Mouse (Mus musculus) hindbrain, embryonic 15.5 days (tissue): ENCODE data around the gene Olfr93. TPM values are rescaled to one million over a fixed set of nuclear protein-coding genes. Genes with fewer than 3 reads are reported as not detected.
A peak's percentile ranks its signal among the peaks of the same experiment; 100 is the strongest.
"Not testable (repeated sequence)": the region's sequence is repeated elsewhere in the genome, so short reads cannot be mapped to it uniquely, and the experiment has no call there.

Experiments
- ATAC-seq: fragments of 200-750 bp; cut with Nextera tagmentation; 2 replicates; pipeline ENCODE4 v1.8.0; 2017; ENCODE audit warnings: low read depth, moderate number of reproducible peaks, moderate TSS enrichment; ENCODE audit not compliant: low FRiP score
- H3K27ac ChIP-seq: fragments of 300-500 bp; sonication (generic); replicated peaks from 2 replicates; pipeline ENCODE4 v1.5.1; 2015; ENCODE audit warnings: mild to moderate bottlenecking, inconsistent platforms
- H3K27me3 ChIP-seq: fragments of 300-500 bp; sonication (generic); 2 replicates; pipeline ENCODE4 v1.6.1; 2015; ENCODE audit warnings: control low read depth, inconsistent platforms
- H3K36me3 ChIP-seq: fragments of 300-500 bp; sonication (generic); 2 replicates; pipeline ENCODE4 v1.6.1; 2015; ENCODE audit warnings: control low read depth, inconsistent platforms
- H3K4me1 ChIP-seq: fragments of 300-500 bp; sonication (generic); replicated peaks from 2 replicates; pipeline ENCODE4 v1.6.1; 2015; ENCODE audit warnings: control low read depth, inconsistent platforms
- H3K4me2 ChIP-seq: fragments of 300-500 bp; sonication (generic); 2 replicates; pipeline ENCODE4 v1.6.1; 2015; ENCODE audit warnings: moderate library complexity, mild to moderate bottlenecking, inconsistent platforms
- H3K4me3 ChIP-seq: fragments of 300-500 bp; sonication (generic); 2 replicates; pipeline ENCODE4 v1.5.1; 2015; ENCODE audit warnings: mild to moderate bottlenecking, inconsistent platforms
- H3K9ac ChIP-seq: fragments of 300-500 bp; sonication (generic); 2 replicates; pipeline ENCODE4 v1.6.1; 2015; ENCODE audit warnings: inconsistent platforms
- H3K9me3 ChIP-seq: fragments of 300-500 bp; sonication (generic); 2 replicates; pipeline ENCODE4 v1.6.1; 2016; ENCODE audit warnings: control low read depth, inconsistent platforms
- WGBS: fragments of 180-500 bp; shearing (Covaris S2); methylation state at CpG from one replicate; pipeline ENCODE4 v1.1.7; 2015; 5-methylcytosine and 5-hydroxymethylcytosine counted together
- polyA plus RNA-seq: library from polyadenylated mRNA; unstranded; fragments of >200 nt; fragmentation: Nextera tagmentation; extraction: Ambion mirVana; gene quantifications from 2 replicates; pipeline ENCODE4 v1.2.1, GENCODE M21; 2015

Gene Olfr93
- polyA plus RNA-seq = not detected in 2 replicates

DNA sequence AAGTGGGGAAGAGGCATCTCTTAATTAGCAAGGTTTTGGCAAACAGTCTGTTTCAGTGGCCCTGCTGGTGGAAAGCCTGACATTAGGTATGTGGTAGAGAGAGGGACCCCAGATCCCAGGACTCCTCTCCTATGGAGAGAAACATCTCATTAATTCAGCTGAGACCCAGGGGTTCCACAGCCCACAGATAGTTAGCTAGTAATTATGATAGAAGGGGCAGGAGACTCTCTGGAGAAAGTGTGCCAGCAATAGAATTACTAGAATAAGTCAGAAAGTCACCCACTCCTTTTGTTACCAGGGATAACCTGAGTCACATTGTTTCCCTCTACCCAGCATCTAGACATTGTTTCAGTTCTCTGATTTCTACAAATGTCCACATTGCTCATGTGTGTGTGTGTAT, at the start of gene Olfr93:
Olfr93 (minus strand) TSS at position 101 of the 400 bp plus-strand sequence.
- Histone ChIP-seq H3K27me3 (no peaks in the 10 kb centered on the region), H3K4me3 (no peak within 1 kb of the TSS), H3K9me3 (no peaks in the 10 kb centered on the region), H3K9ac (no peak within 1 kb of the TSS), H3K4me2 (no peak within 1 kb of the TSS), H3K4me1 (no peaks in the 10 kb centered on the region), H3K27ac (no peak within 1 kb of the TSS), H3K36me3 (no peaks in the 10 kb centered on the region)
- ATAC-seq = no peak

- Histone ChIP-seq H3K27ac (no peak overlapping the region), H3K4me3 (no peak overlapping the region), H3K36me3 (no peaks in the 10 kb centered on the region), H3K4me2 (no peak overlapping the region), H3K4me1 (no peaks in the 10 kb centered on the region), H3K27me3 (peaks cover under 1% of the 10 kb centered on the region; the same call in 1 of the 2 replicates), H3K9ac (no peak overlapping the region), H3K9me3 (no peaks in the 10 kb centered on the region)
- WGBS = 31% methylated on average over 3 of the region's 3 CpGs
- ATAC-seq = peak; percentile 80; the same call in 1 of the 2 replicates
Measured at GRCm38 (mm10) chr17:37203917-37204236, 42.6 kb upstream of the Olfr93 start.

DNA sequence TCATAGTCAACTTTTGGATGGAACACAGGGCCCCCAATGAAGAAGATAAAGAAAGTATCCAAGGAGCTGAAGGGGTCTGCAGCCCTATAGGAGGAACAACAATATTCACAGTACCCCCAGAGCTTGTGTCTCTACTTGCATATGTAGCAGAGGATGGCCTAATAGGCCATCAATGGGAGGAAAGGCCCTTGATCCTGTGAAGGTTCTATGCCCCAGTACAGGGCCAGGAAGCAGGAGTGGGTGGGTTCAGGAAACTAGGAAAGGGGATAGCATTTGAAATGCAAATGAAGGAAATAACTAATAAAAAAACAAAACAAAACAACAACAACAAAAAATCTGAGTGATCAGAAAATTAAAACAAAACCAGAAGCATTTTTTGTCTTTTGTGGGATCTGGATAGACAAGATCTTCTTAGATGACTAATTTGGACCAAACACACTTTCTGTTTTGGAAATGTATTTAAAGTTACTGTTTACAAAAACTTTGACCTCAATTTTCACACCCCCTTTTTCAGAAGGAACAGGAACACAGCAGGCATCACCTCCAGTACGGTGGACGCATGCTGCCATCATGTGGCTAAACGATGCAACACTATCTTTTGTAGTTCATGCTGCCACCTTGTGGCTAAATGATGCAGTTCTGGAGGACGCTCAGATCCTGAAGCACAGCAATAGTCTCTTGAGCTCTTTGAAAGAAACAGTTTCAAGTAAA, 42.1 kb upstream of the Olfr93 start:
- Histone ChIP-seq H3K4me2 (no peak overlapping the region), H3K4me3 (no peak overlapping the region), H3K36me3 (no peaks in the 10 kb centered on the region), H3K4me1 (no peaks in the 10 kb centered on the region), H3K9me3 (no peaks in the 10 kb centered on the region), H3K27me3 (peaks cover 5% of the 10 kb centered on the region), H3K27ac (no peak overlapping the region), H3K9ac (no peak overlapping the region)
- ATAC-seq = peak; percentile 77
- WGBS = under 1% methylated on average over 4 of the region's 4 CpGs

- Histone ChIP-seq H3K36me3 (no peaks in the 10 kb centered on the region), H3K4me2 (no peak within 1 kb of the TSS), H3K27me3 (peaks cover 16% of the 10 kb centered on the region), H3K4me1 (peaks cover 9% of the 10 kb centered on the region; the same call in 1 of the 2 replicates), H3K9me3 (no peaks in the 10 kb centered on the region), H3K9ac (no peak within 1 kb of the TSS), H3K27ac (no peak within 1 kb of the TSS), H3K4me3 (no peak within 1 kb of the TSS)
- ATAC-seq = no peak
- 73% methylated on average over 2 of the region's 2 CpGs for WGBS
Measured at GRCm38 (mm10) chr17:37200894-37201293, 39.6 kb upstream of the Olfr93 start, which contains the start of gene Olfr94. Gene Olfr94 (minus strand): TSS chr17:37200994.

- Histone ChIP-seq H3K27me3 (peaks cover 16% of the 10 kb centered on the region), H3K9me3 (no peaks in the 10 kb centered on the region), H3K9ac (peak overlapping the region; percentile 66), H3K4me2 (peak overlapping the region; percentile 86), H3K4me1 (peaks cover 9% of the 10 kb centered on the region; the same call in 1 of the 2 replicates), H3K4me3 (peak overlapping the region; percentile 73), H3K36me3 (no peaks in the 10 kb centered on the region), H3K27ac (peak overlapping the region; percentile 84)
- peak; percentile 95 for ATAC-seq
- under 1% methylated on average over 77 of the region's 77 CpGs for WGBS
Measured at GRCm38 (mm10) chr17:37196845-37197724, 35.8 kb upstream of the Olfr93 start.

DNA sequence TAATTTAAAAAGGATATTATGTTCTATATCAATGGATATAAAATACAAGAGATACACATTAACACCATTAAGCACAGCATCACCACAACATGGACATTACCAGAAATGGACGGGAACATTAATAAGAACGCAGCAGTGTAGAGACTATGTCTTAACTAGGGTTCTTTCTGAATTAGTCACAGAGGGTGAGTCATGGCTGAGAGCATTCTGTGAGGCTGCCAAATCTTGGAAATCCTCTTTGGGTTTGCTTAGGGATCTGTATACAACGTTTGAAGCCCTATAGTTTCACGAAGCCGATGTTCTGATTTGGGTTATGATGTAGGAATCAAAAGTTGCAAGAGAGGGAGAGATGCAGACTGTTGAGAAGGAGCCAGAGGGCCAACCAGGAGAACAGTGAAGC, 33.5 kb upstream of the Olfr93 start:
- H3K4me2 ChIP-seq = no peak overlapping the region

GRCm38 (mm10) chr17:37193656-37194055, 32.4 kb upstream of the Olfr93 start, which contains the start of gene Ubd:
Gene Ubd (plus strand): TSS chr17:37193892.
- no peak for ATAC-seq

More for the DNA sequence above, 33.5 kb upstream of the Olfr93 start:
- H3K4me1 ChIP-seq = peaks cover 9% of the 10 kb centered on the region; the same call in 1 of the 2 replicates
- H3K27ac ChIP-seq = no peak overlapping the region
- peaks cover 16% of the 10 kb centered on the region for H3K27me3 ChIP-seq
- no peaks in the 10 kb centered on the region for H3K36me3 ChIP-seq
- WGBS = 89% methylated on average over 5 of the region's 5 CpGs
- no peaks in the 10 kb centered on the region for H3K9me3 ChIP-seq
- no peak for ATAC-seq
- H3K4me3 ChIP-seq = no peak overlapping the region
- no peak overlapping the region for H3K9ac ChIP-seq

GRCm38 (mm10) chr17:37193032-37193431, 31.7 kb upstream of the Olfr93 start:
- Histone ChIP-seq H3K9me3 (no peaks in the 10 kb centered on the region), H3K4me2 (no peak overlapping the region), H3K27ac (no peak overlapping the region), H3K4me3 (no peak overlapping the region), H3K36me3 (no peaks in the 10 kb centered on the region), H3K27me3 (peaks cover 7% of the 10 kb centered on the region), H3K4me1 (peaks cover 8% of the 10 kb centered on the region; the same call in 1 of the 2 replicates), H3K9ac (no peak overlapping the region)
- ATAC-seq = no peak

More at GRCm38 (mm10) chr17:37193656-37194055, 32.4 kb upstream of the Olfr93 start, which contains the start of gene Ubd:
- H3K4me1 ChIP-seq = peaks cover 9% of the 10 kb centered on the region; the same call in 1 of the 2 replicates
- no peaks in the 10 kb centered on the region for H3K36me3 ChIP-seq
- H3K9ac ChIP-seq = no peak within 1 kb of the TSS
- peaks cover 13% of the 10 kb centered on the region for H3K27me3 ChIP-seq
- H3K4me3 ChIP-seq = no peak within 1 kb of the TSS
- no peaks in the 10 kb centered on the region for H3K9me3 ChIP-seq
- WGBS = 90% methylated on average over 2 of the region's 2 CpGs
- H3K4me2 ChIP-seq = no peak within 1 kb of the TSS
- no peak within 1 kb of the TSS for H3K27ac ChIP-seq

- Histone ChIP-seq H3K9me3 (no peaks in the 10 kb centered on the region), H3K36me3 (no peaks in the 10 kb centered on the region), H3K27ac (no peak overlapping the region), H3K4me2 (no peak overlapping the region), H3K4me1 (no peaks in the 10 kb centered on the region), H3K27me3 (no peaks in the 10 kb centered on the region), H3K9ac (no peak overlapping the region), H3K4me3 (no peak overlapping the region)
- WGBS = 45% methylated on average over 2 of the region's 2 CpGs
- ATAC-seq = no peak
Measured at GRCm38 (mm10) chr17:37190711-37191110, 29.4 kb upstream of the Olfr93 start.

DNA sequence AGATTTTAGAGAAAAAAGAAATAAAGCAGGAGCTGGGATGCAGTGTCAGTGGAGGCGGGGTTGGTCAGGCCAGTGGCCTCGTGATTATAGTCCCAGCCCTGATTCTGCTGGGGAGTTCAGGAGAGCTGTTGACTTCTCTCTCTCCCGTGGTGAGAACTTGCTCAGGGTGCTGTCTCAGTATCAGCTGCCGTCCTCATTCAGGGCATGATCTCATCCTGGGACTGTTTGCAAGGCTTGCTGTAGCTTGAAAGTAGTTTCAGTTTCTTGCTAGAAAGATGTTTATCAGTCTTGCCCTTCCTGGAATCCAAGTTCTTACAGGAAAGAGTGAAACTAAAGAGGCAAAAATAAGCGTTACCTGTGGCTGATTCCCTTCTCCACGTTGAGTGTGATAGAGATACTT, 24.2 kb upstream of the Olfr93 start:
- H3K4me2 ChIP-seq = no peak overlapping the region
- no peak overlapping the region for H3K27ac ChIP-seq
- no peaks in the 10 kb centered on the region for H3K36me3 ChIP-seq
- H3K9ac ChIP-seq = no peak overlapping the region
- ATAC-seq = no peak
- no peaks in the 10 kb centered on the region for H3K9me3 ChIP-seq
- WGBS = 56% methylated on average over 6 of the region's 6 CpGs
- no peak overlapping the region for H3K4me3 ChIP-seq
- no peaks in the 10 kb centered on the region for H3K4me1 ChIP-seq
- no peaks in the 10 kb centered on the region for H3K27me3 ChIP-seq

DNA sequence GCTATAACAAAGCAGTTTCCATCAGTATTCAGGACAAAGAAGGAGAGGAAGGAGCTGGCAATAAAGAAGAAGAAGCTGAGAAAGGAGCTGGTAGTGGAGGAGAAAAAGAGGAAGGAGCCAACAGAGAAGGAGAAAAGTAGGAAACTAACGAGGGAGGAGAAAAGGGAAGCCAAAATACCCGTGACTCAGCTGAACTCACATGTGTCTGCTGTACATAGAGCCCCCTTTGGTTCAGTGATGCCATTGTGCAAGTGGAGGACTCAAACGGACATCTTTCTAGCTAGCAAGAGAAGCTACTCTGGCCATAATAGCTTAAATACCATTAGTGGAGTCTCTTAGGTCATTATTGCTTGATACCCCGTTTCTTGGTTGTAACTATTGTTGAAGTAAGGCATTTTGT, 29.9 kb downstream of the Olfr93 start:
- not testable (repeated sequence) for H3K4me3 ChIP-seq, H3K27me3 ChIP-seq, H3K4me1 ChIP-seq, ATAC-seq, H3K9ac ChIP-seq, H3K27ac ChIP-seq, H3K4me2 ChIP-seq, H3K9me3 ChIP-seq, H3K36me3 ChIP-seq
- WGBS = 70% methylated on average over 4 of the region's 4 CpGs

DNA sequence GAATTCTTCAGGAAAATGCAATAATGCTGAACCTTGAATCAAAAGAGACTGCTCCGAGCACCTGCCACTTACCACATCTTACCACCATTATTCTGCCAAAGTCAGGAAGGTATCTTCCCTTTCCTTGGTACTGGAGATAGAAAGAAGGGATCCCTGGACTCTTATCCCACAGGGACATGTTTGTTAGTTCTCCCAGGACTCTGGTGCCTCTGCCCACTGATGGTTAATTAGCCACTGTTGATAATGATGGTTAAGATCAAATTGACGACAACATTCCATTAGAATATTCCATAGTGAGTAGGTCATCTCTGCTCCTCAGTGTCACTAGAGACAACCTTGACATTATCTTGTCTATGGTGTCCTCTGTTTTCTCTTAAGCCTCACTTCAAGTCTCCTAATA, 41.3 kb downstream of the Olfr93 start, which contains the start of gene Olfr92:
Olfr92 (minus strand) TSS at position 101 of the 400 bp plus-strand sequence.
- no peak for ATAC-seq
- no peaks in the 10 kb centered on the region for H3K27me3 ChIP-seq
- no peak within 1 kb of the TSS for H3K27ac ChIP-seq
- H3K4me3 ChIP-seq = no peak within 1 kb of the TSS
- no peaks in the 10 kb centered on the region for H3K9me3 ChIP-seq
- H3K4me1 ChIP-seq = no peaks in the 10 kb centered on the region
- no peaks in the 10 kb centered on the region for H3K36me3 ChIP-seq
- H3K9ac ChIP-seq = no peak within 1 kb of the TSS
- H3K4me2 ChIP-seq = no peak within 1 kb of the TSS
- 86% methylated on average over 2 of the region's 2 CpGs for WGBS
